Mouse (Mus musculus) midbrain, embryonic 10.5 days (tissue): ENCODE data around the gene Ranbp9. TPM values are rescaled to one million over a fixed set of nuclear protein-coding genes. Genes with fewer than 3 reads are reported as not detected.
A peak's percentile ranks its signal among the peaks of the same experiment; 100 is the strongest.

Experiments
- DNase-seq: peaks from one replicate; pipeline ENCODE4 v3.0.0-alpha.2; 2017; ENCODE audit warnings: low spot score
- H3K27ac ChIP-seq: fragments of 300-500 bp; sonication (generic); replicated peaks from 2 replicates; pipeline ENCODE4 v1.5.1; 2016; ENCODE audit warnings: mild to moderate bottlenecking
- H3K27me3 ChIP-seq: fragments of 300-500 bp; sonication (generic); 2 replicates; pipeline ENCODE4 v1.6.1; 2016; ENCODE audit warnings: low read depth, mild to moderate bottlenecking; ENCODE audit not compliant: poor library complexity, severe bottlenecking
- H3K36me3 ChIP-seq: fragments of 300-500 bp; sonication (generic); 2 replicates; pipeline ENCODE4 v1.6.1; 2016; ENCODE audit warnings: mild to moderate bottlenecking, moderate library complexity
- H3K4me1 ChIP-seq: fragments of 300-500 bp; sonication (generic); 2 replicates; pipeline ENCODE4 v1.6.1; 2016
- H3K4me3 ChIP-seq: fragments of 300-500 bp; sonication (generic); 2 replicates; pipeline ENCODE4 v1.5.1; 2016; ENCODE audit warnings: mild to moderate bottlenecking, moderate library complexity
- H3K9me3 ChIP-seq: fragments of 300-500 bp; sonication (generic); replicated peaks from 2 replicates; pipeline ENCODE4 v1.6.1; 2016; ENCODE audit warnings: mild to moderate bottlenecking
- WGBS: fragments of 180-500 bp; shearing (Covaris S2); methylation state at CpG from one replicate; pipeline ENCODE4 v1.1.7; 2016; 5-methylcytosine and 5-hydroxymethylcytosine counted together
- polyA plus RNA-seq: library from polyadenylated mRNA; unstranded; fragments of >200 nt; fragmentation: Nextera tagmentation; extraction: Ambion mirVana; gene quantifications from 2 replicates; pipeline ENCODE4 v1.2.1, GENCODE M21; 2016

The Ranbp9 gene
- polyA plus RNA-seq, 1 experiment from 2014 or later, result 7.7 TPM

DNA sequence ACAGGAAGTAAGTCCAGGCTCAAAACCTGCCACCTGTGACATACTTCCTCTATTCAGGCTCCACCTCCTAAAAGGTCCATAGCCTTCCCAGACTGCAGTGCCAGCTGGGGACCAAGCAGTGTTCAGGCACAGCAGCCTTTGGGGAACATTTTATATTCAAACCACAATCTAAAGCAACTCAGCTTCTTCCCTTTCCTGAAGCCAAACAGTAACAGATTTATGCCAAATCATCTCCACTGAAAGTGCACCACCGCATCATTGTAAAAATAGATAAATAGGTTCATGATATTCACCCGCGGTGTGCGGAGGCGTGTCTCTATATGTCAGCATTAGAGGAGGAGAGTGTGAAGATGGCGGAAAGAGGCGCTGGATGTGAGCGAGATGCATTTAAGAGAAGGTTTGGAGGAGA is 33.9 kb upstream of the Ranbp9 start:
- DNase-seq, result no peak
- Histone ChIP-seq H3K36me3 (no peaks in the 10 kb centered on the region), H3K9me3 (no peaks in the 10 kb centered on the region), H3K27ac (no peak overlapping the region), H3K4me3 (no peak overlapping the region), H3K4me1 (no peaks in the 10 kb centered on the region), H3K27me3 (no peaks in the 10 kb centered on the region)
- 71% methylated on average over 8 of the region's 8 CpGs for WGBS

DNA sequence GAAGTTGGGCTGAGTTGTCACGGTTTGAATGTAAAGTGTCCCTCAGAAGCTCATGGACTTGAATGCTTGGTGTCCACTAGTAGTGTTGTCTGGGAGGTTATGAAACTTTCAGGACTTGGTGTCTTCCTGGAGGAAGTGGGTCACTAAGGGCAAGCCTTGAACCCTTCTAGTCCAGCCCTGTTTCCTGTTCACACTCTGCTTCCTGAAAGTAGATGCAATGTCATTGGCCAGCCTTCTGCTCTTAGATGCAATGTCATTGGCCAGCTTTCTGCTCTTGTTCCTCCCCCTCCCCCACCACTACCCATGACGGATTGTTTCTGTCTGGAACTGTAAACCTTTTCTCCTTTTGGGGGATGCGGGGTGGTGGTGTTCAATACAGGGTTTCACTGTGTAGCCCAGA is 31.7 kb upstream of the Ranbp9 start:
- Histone ChIP-seq H3K4me3 (no peak overlapping the region), H3K9me3 (no peaks in the 10 kb centered on the region), H3K27ac (no peak overlapping the region), H3K4me1 (no peaks in the 10 kb centered on the region), H3K27me3 (no peaks in the 10 kb centered on the region), H3K36me3 (no peaks in the 10 kb centered on the region)
- 78% methylated on average over 3 of the region's 3 CpGs for WGBS
- DNase-seq, result no peak

DNA sequence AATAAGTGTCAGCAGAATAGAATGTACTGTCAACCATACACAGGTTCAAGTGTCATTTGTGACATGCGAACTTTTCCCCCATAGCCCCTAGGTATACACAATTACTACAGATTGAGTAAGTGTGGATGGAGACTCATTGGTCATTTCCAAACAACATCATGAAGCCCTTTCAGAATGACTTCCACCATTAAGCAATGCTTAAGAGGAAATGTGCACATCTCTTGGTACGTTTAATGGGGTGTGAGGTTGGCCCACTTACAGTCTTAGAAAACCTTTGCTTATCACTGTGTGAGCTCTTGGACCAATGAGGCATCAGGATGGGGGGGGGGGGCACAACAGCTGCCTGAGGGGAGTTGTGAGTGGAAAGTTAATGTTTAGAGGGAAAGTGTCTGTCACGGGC is 24.7 kb upstream of the Ranbp9 start:
- Histone ChIP-seq H3K9me3 (no peaks in the 10 kb centered on the region), H3K27me3 (no peaks in the 10 kb centered on the region), H3K4me3 (no peak overlapping the region), H3K27ac (no peak overlapping the region), H3K36me3 (no peaks in the 10 kb centered on the region), H3K4me1 (peaks cover 15% of the 10 kb centered on the region)
- 93% methylated on average over 3 of the region's 3 CpGs for WGBS
- DNase-seq, result no peak

DNA sequence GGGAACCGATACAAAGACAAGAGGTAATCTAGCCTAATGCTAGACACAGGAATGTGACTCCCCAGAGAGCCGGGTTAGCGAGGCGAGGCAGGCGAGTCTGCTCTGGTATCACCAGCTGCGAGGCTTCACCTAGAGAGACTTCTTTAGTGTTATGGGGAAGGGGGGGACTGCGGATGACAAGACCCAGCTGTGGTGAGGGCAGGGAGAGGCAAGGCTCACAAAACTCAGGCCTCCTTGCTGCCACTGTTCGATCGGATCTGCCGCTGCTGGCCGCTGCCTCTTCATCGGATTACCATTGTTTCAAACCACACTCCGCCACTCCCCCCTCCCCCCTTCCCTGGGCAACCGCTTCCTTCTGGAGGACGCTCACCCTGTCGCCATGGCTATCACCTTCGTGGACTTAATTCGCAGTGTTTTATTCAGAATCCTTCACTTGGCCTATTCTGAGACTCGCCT is 22.3 kb upstream of the Ranbp9 start:
- WGBS, result under 1% methylated on average over 19 of the region's 19 CpGs
- no peaks in the 10 kb centered on the region for H3K36me3 ChIP-seq

DNA sequence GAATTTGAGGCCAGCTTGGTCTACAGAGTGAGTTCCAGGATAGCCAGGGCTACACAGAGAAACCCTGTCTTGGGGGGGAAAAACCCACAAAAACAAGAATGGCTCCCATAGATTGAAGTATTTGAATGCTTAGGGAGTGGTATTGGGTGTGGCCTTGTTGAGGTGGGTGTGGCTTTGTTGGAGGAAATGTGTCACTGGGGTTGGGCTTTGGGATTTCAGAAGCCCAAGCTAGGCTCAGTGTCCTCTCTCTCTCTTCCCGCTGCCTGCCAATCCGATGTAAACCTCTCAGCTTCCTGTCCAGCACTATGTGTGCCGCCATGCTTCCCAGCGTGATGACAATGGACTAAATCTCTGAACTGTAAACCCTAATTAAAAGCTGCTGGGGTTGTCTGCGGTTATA is 20.5 kb upstream of the Ranbp9 start:
- WGBS, result 82% methylated on average over 5 of the region's 5 CpGs
- no peak overlapping the region for H3K27ac ChIP-seq
- H3K4me1 ChIP-seq, result peaks cover 18% of the 10 kb centered on the region
- no peaks in the 10 kb centered on the region for H3K27me3 ChIP-seq
- H3K9me3 ChIP-seq, result 0 out of 2 replicates have a peak, but pooled peaks cover 2% of the 10 kb centered on the region
- no peak for DNase-seq
- no peaks in the 10 kb centered on the region for H3K36me3 ChIP-seq
- H3K4me3 ChIP-seq, result no peak overlapping the region

More for the DNA sequence above, 22.3 kb upstream of the Ranbp9 start:
- no peaks in the 10 kb centered on the region for H3K27me3 ChIP-seq
- peaks cover 15% of the 10 kb centered on the region for H3K4me1 ChIP-seq
- H3K4me3 ChIP-seq, result peak overlapping the region; percentile 50
- H3K27ac ChIP-seq, result peak overlapping the region; percentile 81
- DNase-seq, result peak; percentile 74
- no peaks in the 10 kb centered on the region for H3K9me3 ChIP-seq

DNA sequence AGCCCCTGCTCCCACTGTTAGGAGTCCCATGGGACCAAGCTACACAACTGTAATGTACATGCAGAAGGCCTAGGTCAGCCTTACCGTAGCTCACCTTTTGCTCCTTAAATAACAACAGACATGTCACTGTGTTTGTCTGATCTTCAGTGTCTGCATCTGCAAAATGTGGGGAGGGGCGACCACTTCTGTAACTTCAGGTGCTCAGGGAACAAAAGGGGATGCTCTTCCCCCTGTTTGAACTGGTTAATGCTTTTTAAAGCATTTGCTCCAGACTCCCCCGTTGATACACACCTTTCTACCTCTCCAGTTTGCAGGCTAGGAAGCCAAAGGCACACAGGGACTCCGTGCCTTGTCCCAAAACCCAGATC is 19.4 kb upstream of the Ranbp9 start:
- Histone ChIP-seq H3K4me1 (peaks cover 20% of the 10 kb centered on the region), H3K4me3 (no peak overlapping the region), H3K9me3 (0 out of 2 replicates have a peak, but pooled peaks cover 2% of the 10 kb centered on the region), H3K27me3 (no peaks in the 10 kb centered on the region), H3K27ac (no peak overlapping the region), H3K36me3 (no peaks in the 10 kb centered on the region)
- no peak for DNase-seq
- WGBS, result 90% methylated on average over 4 of the region's 4 CpGs

DNA sequence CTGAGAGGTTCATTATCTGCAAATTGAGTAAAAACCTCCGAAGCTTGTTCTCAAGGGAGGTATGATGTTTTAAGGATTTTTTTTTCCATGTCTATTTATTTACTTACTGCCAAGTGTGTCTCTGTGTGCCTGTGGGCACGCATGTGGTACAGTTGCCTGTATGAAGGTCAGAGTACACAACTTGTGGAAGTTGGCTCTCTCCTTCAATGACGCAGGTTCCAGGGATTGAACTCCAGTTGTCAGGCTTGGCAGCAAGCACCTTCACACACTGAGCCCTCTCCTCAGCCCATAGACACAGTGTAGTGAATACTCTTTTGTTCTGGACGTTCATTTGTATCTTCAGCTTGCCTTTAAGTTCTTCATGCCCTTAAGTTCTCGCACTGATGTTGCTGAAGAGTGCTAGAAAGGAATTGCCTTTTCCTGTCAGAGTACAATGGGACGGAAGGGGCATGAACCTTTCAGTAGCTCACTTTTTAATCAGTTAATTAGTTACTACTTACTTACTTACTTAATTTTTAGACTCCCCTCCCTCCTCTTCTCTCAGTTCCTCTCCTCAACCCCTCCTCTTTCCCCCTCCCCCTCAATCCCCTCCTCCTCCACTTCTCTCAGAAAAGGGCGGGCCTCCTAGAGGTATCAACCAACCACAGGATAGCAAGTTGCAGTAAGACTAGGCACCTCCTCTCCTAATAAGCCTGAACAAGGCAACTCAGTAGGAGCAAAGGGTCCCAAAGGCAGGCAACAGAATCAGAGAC is 18.8 kb upstream of the Ranbp9 start:
- H3K36me3 ChIP-seq, result no peaks in the 10 kb centered on the region
- no peak for DNase-seq
- 77% methylated on average over 7 of the region's 7 CpGs for WGBS
- peaks cover 20% of the 10 kb centered on the region for H3K4me1 ChIP-seq
- H3K4me3 ChIP-seq, result no peak overlapping the region
- H3K27ac ChIP-seq, result no peak overlapping the region
- no peaks in the 10 kb centered on the region for H3K27me3 ChIP-seq
- 0 out of 2 replicates have a peak, but pooled peaks cover 2% of the 10 kb centered on the region for H3K9me3 ChIP-seq

DNA sequence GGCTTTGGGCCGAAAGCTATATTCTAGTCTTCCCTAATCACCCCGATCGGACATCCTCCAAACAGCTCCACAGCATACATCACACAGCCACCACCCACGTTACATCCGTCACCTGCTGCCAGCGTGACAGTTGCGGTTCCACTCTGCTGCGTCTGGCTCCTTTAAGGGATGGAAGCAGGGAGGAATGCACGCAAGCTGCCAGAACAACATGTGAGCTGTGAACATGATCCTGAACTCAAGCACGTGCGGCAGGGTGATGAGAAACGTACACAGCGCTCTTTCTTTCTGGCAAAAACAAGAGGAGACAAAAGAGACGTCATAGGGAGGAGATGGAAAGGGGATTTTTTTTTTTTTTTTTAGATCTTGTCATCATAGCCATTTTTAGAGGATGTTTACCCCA is 17.8 kb upstream of the Ranbp9 start:
- Histone ChIP-seq H3K27me3 (no peaks in the 10 kb centered on the region), H3K27ac (no peak overlapping the region), H3K4me1 (peaks cover 15% of the 10 kb centered on the region), H3K4me3 (no peak overlapping the region), H3K36me3 (no peaks in the 10 kb centered on the region), H3K9me3 (0 out of 2 replicates have a peak, but pooled peaks cover 2% of the 10 kb centered on the region)
- 91% methylated on average over 14 of the region's 14 CpGs for WGBS
- DNase-seq, result no peak

DNA sequence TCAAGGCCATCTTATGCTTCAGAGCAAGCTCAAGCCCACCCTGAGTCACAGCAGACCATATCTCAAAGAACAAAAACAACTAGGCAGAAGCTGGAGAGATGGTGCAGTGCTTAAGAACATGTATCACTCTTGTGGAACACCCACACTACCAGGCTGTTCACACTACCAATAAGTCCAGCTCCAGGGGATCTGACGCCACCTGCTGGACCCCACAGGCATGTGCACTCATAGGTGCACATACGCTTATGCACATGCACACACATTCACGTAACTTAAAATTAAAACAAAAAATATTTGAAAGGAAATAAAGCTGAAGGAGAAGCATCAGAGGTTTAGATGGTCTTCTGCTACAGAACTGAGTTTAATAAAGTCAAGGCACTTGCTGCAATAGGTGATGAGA is 16.7 kb upstream of the Ranbp9 start:
- Histone ChIP-seq H3K36me3 (no peaks in the 10 kb centered on the region), H3K4me1 (peaks cover 5% of the 10 kb centered on the region), H3K9me3 (0 out of 2 replicates have a peak, but pooled peaks cover 2% of the 10 kb centered on the region), H3K4me3 (no peak overlapping the region), H3K27ac (no peak overlapping the region), H3K27me3 (no peaks in the 10 kb centered on the region)
- WGBS, result 99% methylated on average over 3 of the region's 3 CpGs
- DNase-seq, result no peak

DNA sequence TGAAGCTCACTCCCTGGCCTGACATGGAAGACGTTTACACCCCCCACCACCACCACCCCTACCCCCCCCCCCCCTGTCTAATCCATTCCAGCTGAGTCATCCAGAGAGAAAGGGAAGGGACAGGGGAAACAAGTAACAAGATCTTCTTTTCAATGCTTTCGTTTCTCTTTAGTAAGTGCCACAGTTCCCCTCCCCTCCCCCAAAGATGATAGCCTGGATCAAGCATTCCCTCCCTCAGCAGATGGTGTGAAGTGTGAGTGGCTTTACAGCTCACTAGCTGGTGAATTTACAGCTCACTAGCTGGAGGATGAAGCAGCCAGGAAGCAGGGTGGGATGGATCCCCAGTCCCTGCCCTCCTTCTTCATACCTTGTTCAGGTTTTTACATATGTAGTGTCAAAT is 15.6 kb upstream of the Ranbp9 start:
- 13% methylated on average over 2 of the region's 2 CpGs for WGBS
- no peak overlapping the region for H3K27ac ChIP-seq
- H3K4me3 ChIP-seq, result no peak overlapping the region
- no peaks in the 10 kb centered on the region for H3K27me3 ChIP-seq
- H3K4me1 ChIP-seq, result peaks cover 5% of the 10 kb centered on the region
- H3K36me3 ChIP-seq, result no peaks in the 10 kb centered on the region
- no peak for DNase-seq
- H3K9me3 ChIP-seq, result 0 out of 2 replicates have a peak, but pooled peaks cover 2% of the 10 kb centered on the region

DNA sequence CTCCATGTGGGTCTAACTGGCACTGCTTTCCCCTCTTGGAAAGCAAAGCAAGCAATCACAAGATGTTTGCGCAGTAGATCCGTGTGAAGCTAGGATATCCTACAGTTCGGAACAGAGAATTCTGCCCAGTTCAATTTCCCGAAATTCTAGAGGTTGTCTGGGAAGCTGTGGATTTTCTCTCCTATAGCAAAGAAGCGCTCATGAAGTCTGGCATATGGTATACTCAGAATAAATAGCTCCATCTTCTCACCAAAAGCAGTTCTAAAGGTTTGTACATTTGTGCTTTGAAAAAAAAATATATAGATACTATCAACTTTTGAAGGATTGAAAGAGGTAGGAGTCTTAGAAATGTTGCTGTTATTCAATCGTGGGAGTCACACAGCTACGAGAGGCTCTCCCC is 14.6 kb upstream of the Ranbp9 start:
- Histone ChIP-seq H3K4me1 (peaks cover 5% of the 10 kb centered on the region), H3K9me3 (0 out of 2 replicates have a peak, but pooled peaks cover 2% of the 10 kb centered on the region)
- 89% methylated on average over 7 of the region's 7 CpGs for WGBS

DNA sequence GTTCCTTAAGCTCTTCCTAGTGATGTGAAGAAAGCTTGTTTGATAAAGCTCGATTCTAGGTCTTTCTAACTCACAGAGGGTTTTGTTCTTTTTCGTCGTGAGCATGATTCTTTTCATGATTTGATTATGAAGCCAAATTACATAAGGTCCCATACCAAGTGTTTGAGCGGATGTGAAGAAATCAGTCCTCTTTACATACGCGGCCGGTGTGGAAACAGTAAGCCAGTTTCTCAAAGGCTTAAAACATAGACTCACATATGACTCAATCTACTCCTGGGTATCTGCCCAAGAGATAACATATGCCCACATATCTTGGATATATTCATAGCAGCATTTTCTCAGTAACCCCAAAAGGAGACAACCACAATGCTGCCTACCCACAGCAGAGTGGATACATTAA is 12.6 kb upstream of the Ranbp9 start:
- H3K27ac ChIP-seq, result no peak overlapping the region
- H3K27me3 ChIP-seq, result no peaks in the 10 kb centered on the region
- 0 out of 2 replicates have a peak, but pooled peaks cover 2% of the 10 kb centered on the region for H3K9me3 ChIP-seq
- H3K4me1 ChIP-seq, result peaks cover 5% of the 10 kb centered on the region
- no peak overlapping the region for H3K4me3 ChIP-seq
- no peaks in the 10 kb centered on the region for H3K36me3 ChIP-seq
- DNase-seq, result no peak
- WGBS, result 95% methylated on average over 7 of the region's 7 CpGs

More for the DNA sequence above, 14.6 kb upstream of the Ranbp9 start:
- Histone ChIP-seq H3K36me3 (no peaks in the 10 kb centered on the region), H3K4me3 (no peak overlapping the region), H3K27ac (no peak overlapping the region), H3K27me3 (no peaks in the 10 kb centered on the region)
- no peak for DNase-seq

DNA sequence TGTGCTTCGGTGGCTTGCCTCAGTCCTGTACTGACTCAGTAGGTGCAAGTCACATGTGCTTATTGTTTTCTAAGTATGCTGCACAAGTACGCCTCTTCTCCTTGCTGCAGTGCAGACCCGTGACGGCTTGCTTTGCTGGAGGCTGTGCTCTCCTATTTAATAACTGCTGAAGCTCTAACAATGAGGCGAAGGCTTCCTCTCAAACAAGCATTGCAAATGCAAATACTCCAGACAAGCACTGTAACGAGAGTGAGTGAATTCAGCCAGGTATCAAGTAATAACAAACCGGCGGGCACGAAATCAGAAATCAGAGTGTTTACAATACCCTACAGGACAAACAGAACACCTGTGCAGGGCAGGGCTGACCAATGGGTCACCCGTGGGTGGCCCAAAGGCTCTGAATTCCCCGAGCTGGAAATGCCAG is 12.0 kb upstream of the Ranbp9 start:
- H3K27me3 ChIP-seq, result no peaks in the 10 kb centered on the region
- H3K9me3 ChIP-seq, result 0 out of 2 replicates have a peak, but pooled peaks cover 2% of the 10 kb centered on the region
- H3K4me3 ChIP-seq, result no peak overlapping the region
- peaks cover 5% of the 10 kb centered on the region for H3K4me1 ChIP-seq
- H3K27ac ChIP-seq, result no peak overlapping the region
- no peak for DNase-seq
- WGBS, result 76% methylated on average over 11 of the region's 11 CpGs
- no peaks in the 10 kb centered on the region for H3K36me3 ChIP-seq
